Mouse (Mus musculus) neural tube, embryonic 12.5 days (tissue): Measurements from ENCODE around the gene Zbtb6. TPM values are rescaled to one million over a fixed set of nuclear protein-coding genes. Genes with fewer than 3 reads are reported as not detected.

Experiments used
- ATAC-seq: fragments of 200-750 bp; cut with Nextera tagmentation; 2 replicates; pipeline ENCODE4 v1.8.0; 2017; ENCODE audit warnings: low read depth, mild to moderate bottlenecking, moderate TSS enrichment, moderate library complexity; ENCODE audit not compliant: low FRiP score
- H3K27ac ChIP-seq: fragments of 300-500 bp; sonication (generic); 2 replicates; pipeline ENCODE4 v1.5.1; 2016
- H3K27me3 ChIP-seq: fragments of 300-500 bp; sonication (generic); replicated peaks from 2 replicates; pipeline ENCODE4 v1.6.1; 2016; ENCODE audit warnings: mild to moderate bottlenecking
- H3K36me3 ChIP-seq: fragments of 300-500 bp; sonication (generic); 2 replicates; pipeline ENCODE4 v1.6.1; 2016; ENCODE audit warnings: mild to moderate bottlenecking
- H3K4me1 ChIP-seq: fragments of 300-500 bp; sonication (generic); 2 replicates; pipeline ENCODE4 v1.6.1; 2016
- H3K4me2 ChIP-seq: fragments of 300-500 bp; sonication (generic); replicated peaks from 2 replicates; pipeline ENCODE4 v1.6.1; 2016; ENCODE audit warnings: mild to moderate bottlenecking
- H3K4me3 ChIP-seq: fragments of 300-500 bp; sonication (generic); 2 replicates; pipeline ENCODE4 v1.5.1; 2016
- H3K9ac ChIP-seq: fragments of 300-500 bp; sonication (generic); 2 replicates; pipeline ENCODE4 v1.6.1; 2016; ENCODE audit warnings: mild to moderate bottlenecking
- H3K9me3 ChIP-seq: fragments of 300-500 bp; sonication (generic); 2 replicates; pipeline ENCODE4 v1.6.1; 2016; ENCODE audit warnings: mild to moderate bottlenecking
- WGBS: fragments of 180-500 bp; shearing (Covaris S2); methylation state at CpG from one replicate; pipeline ENCODE4 v1.1.7; 2016; 5-methylcytosine and 5-hydroxymethylcytosine counted together
- polyA plus RNA-seq: library from polyadenylated mRNA; unstranded; fragments of >200 nt; fragmentation: Nextera tagmentation; extraction: Ambion mirVana; gene quantifications from 2 replicates; pipeline ENCODE4 v1.2.1, GENCODE M21; 2016

The Zbtb6 gene
- polyA plus RNA-seq, 1 experiment from 2014 or later = 11.7 TPM

GRCm38 (mm10) chr2:37430593-37431464, 12.1 kb downstream of the Zbtb6 start:
- ATAC-seq = peak; percentile 97
- no peaks in the 10 kb centered on the region for H3K27me3 ChIP-seq
- H3K4me3 ChIP-seq = peak overlapping the region; percentile 60
- peak overlapping the region; percentile 96 for H3K27ac ChIP-seq
- H3K4me1 ChIP-seq = peaks cover 11% of the 10 kb centered on the region
- H3K36me3 ChIP-seq = peaks cover 10% of the 10 kb centered on the region; the same call in 1 of the 2 replicates
- no peaks in the 10 kb centered on the region for H3K9me3 ChIP-seq
- WGBS = under 1% methylated on average over 38 of the region's 38 CpGs
- peak overlapping the region; percentile 82 for H3K9ac ChIP-seq
- peak overlapping the region; percentile 82 for H3K4me2 ChIP-seq

GRCm38 (mm10) chr2:37423671-37424070, 19.3 kb downstream of the Zbtb6 start:
- no peak overlapping the region for H3K27ac ChIP-seq
- H3K9me3 ChIP-seq = no peaks in the 10 kb centered on the region
- no peak overlapping the region for H3K4me3 ChIP-seq
- no peak for ATAC-seq
- no peak overlapping the region for H3K9ac ChIP-seq
- H3K4me2 ChIP-seq = no peak overlapping the region
- H3K36me3 ChIP-seq = peaks cover under 1% of the 10 kb centered on the region; the same call in 1 of the 2 replicates
- H3K4me1 ChIP-seq = peaks cover 6% of the 10 kb centered on the region
- H3K27me3 ChIP-seq = no peaks in the 10 kb centered on the region
- WGBS = 63% methylated on average over 3 of the region's 3 CpGs

GRCm38 (mm10) chr2:37422306-37423304, 20.4 kb downstream of the Zbtb6 start, which contains the start of gene Rc3h2:
Gene Rc3h2, minus strand, starts transcription at chr2:37422903.
- peak within 1 kb of the TSS; percentile 89 for H3K27ac ChIP-seq
- H3K4me1 ChIP-seq = peaks cover 6% of the 10 kb centered on the region
- no peaks in the 10 kb centered on the region for H3K9me3 ChIP-seq
- peak within 1 kb of the TSS; percentile 98 for H3K4me3 ChIP-seq
- under 1% methylated on average over 73 of the region's 75 CpGs for WGBS
- H3K27me3 ChIP-seq = no peaks in the 10 kb centered on the region
- H3K9ac ChIP-seq = peak within 1 kb of the TSS; percentile 99
- H3K4me2 ChIP-seq = peak within 1 kb of the TSS; percentile 68
- ATAC-seq = peak; percentile 99
- H3K36me3 ChIP-seq = no peaks in the 10 kb centered on the region

- Histone ChIP-seq H3K9me3 (no peaks in the 10 kb centered on the region), H3K9ac (peak overlapping the region; percentile 99), H3K27ac (peak overlapping the region; percentile 89), H3K4me2 (peak overlapping the region; percentile 68), H3K4me3 (peak overlapping the region; percentile 98), H3K36me3 (no peaks in the 10 kb centered on the region), H3K4me1 (peaks cover 6% of the 10 kb centered on the region), H3K27me3 (no peaks in the 10 kb centered on the region)
- WGBS = 10% methylated on average over 3 of the region's 3 CpGs
- no peak for ATAC-seq
Measured at GRCm38 (mm10) chr2:37421903-37422302, 21.1 kb downstream of the Zbtb6 start.

GRCm38 (mm10) chr2:37395539-37395938, 47.4 kb downstream of the Zbtb6 start:
- ATAC-seq = no peak
- Histone ChIP-seq H3K27ac (no peak overlapping the region), H3K27me3 (no peaks in the 10 kb centered on the region), H3K9ac (no peak overlapping the region), H3K9me3 (no peaks in the 10 kb centered on the region), H3K4me3 (no peak overlapping the region), H3K4me2 (no peak overlapping the region), H3K36me3 (peaks cover 21% of the 10 kb centered on the region), H3K4me1 (no peaks in the 10 kb centered on the region)
- WGBS = 71% methylated on average over 1 of the region's 1 CpGs

- Histone ChIP-seq H3K36me3 (peaks cover 31% of the 10 kb centered on the region), H3K4me3 (no peak overlapping the region), H3K4me2 (no peak overlapping the region), H3K27me3 (no peaks in the 10 kb centered on the region), H3K9ac (no peak overlapping the region), H3K4me1 (no peaks in the 10 kb centered on the region), H3K27ac (no peak overlapping the region), H3K9me3 (no peaks in the 10 kb centered on the region)
- no peak for ATAC-seq
- 92% methylated on average over 9 of the region's 9 CpGs for WGBS
Measured at GRCm38 (mm10) chr2:37382921-37383320, 60.0 kb downstream of the Zbtb6 start.

- Histone ChIP-seq H3K36me3 (peaks cover 46% of the 10 kb centered on the region), H3K27ac (no peak overlapping the region), H3K9me3 (no peaks in the 10 kb centered on the region), H3K4me3 (no peak overlapping the region), H3K4me2 (no peak overlapping the region), H3K27me3 (no peaks in the 10 kb centered on the region), H3K4me1 (no peaks in the 10 kb centered on the region), H3K9ac (no peak overlapping the region)
- ATAC-seq = peak; percentile 58; the same call in 1 of the 2 replicates
- 77% methylated on average over 2 of the region's 2 CpGs for WGBS
Measured at GRCm38 (mm10) chr2:37380189-37380588, 62.8 kb downstream of the Zbtb6 start.

GRCm38 (mm10) chr2:37376018-37376417, 67.0 kb downstream of the Zbtb6 start:
- ATAC-seq = no peak
- H3K4me2 ChIP-seq = no peak overlapping the region
- peaks cover 26% of the 10 kb centered on the region for H3K36me3 ChIP-seq

More at GRCm38 (mm10) chr2:37376018-37376417, 67.0 kb downstream of the Zbtb6 start:
- Histone ChIP-seq H3K9me3 (no peaks in the 10 kb centered on the region), H3K9ac (no peak overlapping the region), H3K4me3 (no peak overlapping the region), H3K27ac (no peak overlapping the region), H3K4me1 (no peaks in the 10 kb centered on the region), H3K27me3 (no peaks in the 10 kb centered on the region)
- WGBS = 100% methylated on average over 1 of the region's 1 CpGs

Other genes starting within 250 kb of the Zbtb6 start
- not detected in 2 replicates for gene Olfr366, start 231.6 kb downstream of the Zbtb6 start, polyA plus RNA-seq
- gene Olfr368, start 116.7 kb downstream of the Zbtb6 start, polyA plus RNA-seq = not detected in 2 replicates
- gene Pdcl, start 83.8 kb downstream of the Zbtb6 start, polyA plus RNA-seq = 76.8 and 81.0 TPM in 2 replicates
- gene Rc3h2, start 20.3 kb downstream of the Zbtb6 start, polyA plus RNA-seq = 31.5 and 31.9 TPM in 2 replicates
- 10.9 and 11.3 TPM in 2 replicates for gene Zbtb26, start within 50 bp of the Zbtb6 start, polyA plus RNA-seq
- 52.7 and 61.1 TPM in 2 replicates for gene Rabgap1, start 108 bp upstream of the Zbtb6 start, polyA plus RNA-seq
- gene Gpr21, start 73.2 kb upstream of the Zbtb6 start, polyA plus RNA-seq = 6.1 and 6.7 TPM in 2 replicates